Mouse (Mus musculus): ENCODE results near the gene Tgm2. TPM values are rescaled to one million over a fixed set of nuclear protein-coding genes. Genes with fewer than 3 reads are reported as not detected.
A peak's percentile ranks its signal among the peaks of the same experiment; 100 is the strongest.

Tgm2 gene
- polyA plus RNA-seq, 1 experiment from 2014 or later = 63.8 TPM

- peaks cover 6% of the 10 kb centered on the region for H3K9me3 ChIP-seq (replicated peaks)
- DNase-seq = no peak
These were observed 7.6 kb upstream of the Tgm2 start for GRCm38 (mm10) chr2:158153728-158154343.

GRCm38 (mm10) chr2:158152685-158153309 lies 6.6 kb upstream of the Tgm2 start:
- WGBS (ENCODE audit: insufficient replicate concordance) = 20% methylated on average over 6 of the region's 6 CpGs
- Histone ChIP-seq H3K4me3 (replicated peaks) (peak overlapping the region; percentile 17; the same call in 1 of the 2 replicates), H3K4me2 (peak overlapping the region; percentile 88), H3K9me3 (replicated peaks) (peaks cover 6% of the 10 kb centered on the region), H3K4me1 (replicated peaks) (peaks cover 58% of the 10 kb centered on the region), H3K36me3 (no peaks in the 10 kb centered on the region), H3K27me3 (no peaks in the 10 kb centered on the region), H3K27ac (peak overlapping the region; percentile 85), H3K9ac (peak overlapping the region; percentile 74)
- DNase-seq (no peak), ATAC-seq (ENCODE audit: low read depth) (peak; percentile 60)

More at GRCm38 (mm10) chr2:158153728-158154343, 7.6 kb upstream of the Tgm2 start:
- Histone ChIP-seq H3K9ac (peak overlapping the region; percentile 74), H3K27ac (peak overlapping the region; percentile 85), H3K4me2 (peak overlapping the region; percentile 88), H3K4me1 (replicated peaks) (peaks cover 51% of the 10 kb centered on the region), H3K4me3 (replicated peaks) (peak overlapping the region; percentile 64), H3K36me3 (no peaks in the 10 kb centered on the region), H3K27me3 (no peaks in the 10 kb centered on the region)
- ATAC-seq (ENCODE audit: low read depth) = peak; percentile 57
- under 1% methylated on average over 22 of the region's 22 CpGs for WGBS (ENCODE audit: insufficient replicate concordance)

- no peaks in the 10 kb centered on the region for H3K36me3 ChIP-seq
- H3K9me3 ChIP-seq (replicated peaks) = peaks cover 6% of the 10 kb centered on the region
- H3K27ac ChIP-seq = no peak overlapping the region
- DNase-seq (no peak), ATAC-seq (ENCODE audit: low read depth) (no peak)
- H3K27me3 ChIP-seq = no peaks in the 10 kb centered on the region
- WGBS (ENCODE audit: insufficient replicate concordance) = 86% methylated on average over 3 of the region's 3 CpGs
- H3K9ac ChIP-seq = no peak overlapping the region
- no peak overlapping the region for H3K4me3 ChIP-seq (replicated peaks)
- H3K4me2 ChIP-seq = no peak overlapping the region
- H3K4me1 ChIP-seq (replicated peaks) = peaks cover 60% of the 10 kb centered on the region
These were observed 4.8 kb upstream of the Tgm2 start for GRCm38 (mm10) chr2:158151077-158151476.

- no peak for ATAC-seq (ENCODE audit: low read depth)
- no peaks in the 10 kb centered on the region for H3K27me3 ChIP-seq
- no peak for DNase-seq
- H3K4me3 ChIP-seq (replicated peaks) = no peak overlapping the region
- H3K4me1 ChIP-seq (replicated peaks) = peaks cover 66% of the 10 kb centered on the region
- peaks cover 6% of the 10 kb centered on the region for H3K9me3 ChIP-seq (replicated peaks)
- no peak overlapping the region for H3K4me2 ChIP-seq
- H3K27ac ChIP-seq = no peak overlapping the region
- H3K9ac ChIP-seq = peak overlapping the region; percentile 26; the same call in 1 of the 2 replicates
- WGBS (ENCODE audit: insufficient replicate concordance) = 86% methylated on average over 8 of the region's 8 CpGs
- peaks cover 14% of the 10 kb centered on the region for H3K36me3 ChIP-seq
These were observed 735 bp upstream of the Tgm2 start for GRCm38 (mm10) chr2:158146971-158147370.

- ATAC-seq (ENCODE audit: low read depth) (no peak), DNase-seq (no peak)
- Histone ChIP-seq H3K9me3 (replicated peaks) (no peaks in the 10 kb centered on the region), H3K4me1 (replicated peaks) (peaks cover 75% of the 10 kb centered on the region), H3K4me2 (peak overlapping the region; percentile 93), H3K9ac (peak overlapping the region; percentile 92), H3K27ac (peak overlapping the region; percentile 98), H3K4me3 (replicated peaks) (peak overlapping the region; percentile 83), H3K27me3 (no peaks in the 10 kb centered on the region), H3K36me3 (peaks cover 27% of the 10 kb centered on the region)
- 46% methylated on average over 5 of the region's 5 CpGs for WGBS (ENCODE audit: insufficient replicate concordance)
These were observed 639 bp downstream of the Tgm2 start for GRCm38 (mm10) chr2:158145528-158146065.

- 66% methylated on average over 6 of the region's 6 CpGs for WGBS (ENCODE audit: insufficient replicate concordance)
- Histone ChIP-seq H3K36me3 (peaks cover 33% of the 10 kb centered on the region), H3K27me3 (no peaks in the 10 kb centered on the region), H3K4me3 (replicated peaks) (peak overlapping the region; percentile 83), H3K9me3 (replicated peaks) (no peaks in the 10 kb centered on the region), H3K27ac (peak overlapping the region; percentile 98), H3K4me1 (replicated peaks) (peaks cover 80% of the 10 kb centered on the region), H3K9ac (peak overlapping the region; percentile 92), H3K4me2 (peak overlapping the region; percentile 93)
- ATAC-seq (ENCODE audit: low read depth) (no peak), DNase-seq (no peak)
These were observed 1.3 kb downstream of the Tgm2 start for GRCm38 (mm10) chr2:158144750-158145527.

- peak overlapping the region; percentile 83 for H3K4me3 ChIP-seq (replicated peaks)
- peak overlapping the region; percentile 93 for H3K4me2 ChIP-seq
- H3K27me3 ChIP-seq = no peaks in the 10 kb centered on the region
- peak overlapping the region; percentile 92 for H3K9ac ChIP-seq
- peaks cover 40% of the 10 kb centered on the region for H3K36me3 ChIP-seq
- peaks cover 84% of the 10 kb centered on the region for H3K4me1 ChIP-seq (replicated peaks)
- no peak for DNase-seq
- H3K9me3 ChIP-seq (replicated peaks) = no peaks in the 10 kb centered on the region
- H3K27ac ChIP-seq = peak overlapping the region; percentile 98
- ATAC-seq (ENCODE audit: low read depth) = no peak
- 38% methylated on average over 8 of the region's 8 CpGs for WGBS (ENCODE audit: insufficient replicate concordance)
These were observed 2.0 kb downstream of the Tgm2 start for GRCm38 (mm10) chr2:158144263-158144662.

GRCm38 (mm10) chr2:158143816-158144215 lies 2.4 kb downstream of the Tgm2 start:
- Histone ChIP-seq H3K4me1 (replicated peaks) (peaks cover 88% of the 10 kb centered on the region), H3K4me2 (peak overlapping the region; percentile 93), H3K27me3 (no peaks in the 10 kb centered on the region), H3K27ac (peak overlapping the region; percentile 98), H3K4me3 (replicated peaks) (peak overlapping the region; percentile 83), H3K36me3 (peaks cover 45% of the 10 kb centered on the region), H3K9me3 (replicated peaks) (no peaks in the 10 kb centered on the region), H3K9ac (peak overlapping the region; percentile 92)
- ATAC-seq (ENCODE audit: low read depth) = no peak
- no peak for DNase-seq
- WGBS (ENCODE audit: insufficient replicate concordance) = 52% methylated on average over 3 of the region's 3 CpGs

GRCm38 (mm10) chr2:158142981-158143380 lies 3.3 kb downstream of the Tgm2 start:
- 65% methylated on average over 18 of the region's 18 CpGs for WGBS (ENCODE audit: insufficient replicate concordance)
- H3K4me1 ChIP-seq (replicated peaks) = peaks cover 91% of the 10 kb centered on the region
- H3K4me3 ChIP-seq (replicated peaks) = peak overlapping the region; percentile 83
- H3K27ac ChIP-seq = peak overlapping the region; percentile 98
- peak overlapping the region; percentile 92 for H3K9ac ChIP-seq
- peaks cover 53% of the 10 kb centered on the region for H3K36me3 ChIP-seq
- peak overlapping the region; percentile 93 for H3K4me2 ChIP-seq
- no peaks in the 10 kb centered on the region for H3K27me3 ChIP-seq
- ATAC-seq (ENCODE audit: low read depth) (no peak), DNase-seq (no peak)
- no peaks in the 10 kb centered on the region for H3K9me3 ChIP-seq (replicated peaks)

GRCm38 (mm10) chr2:158141690-158142440 lies 4.4 kb downstream of the Tgm2 start:
- DNase-seq = peak; percentile 88
- WGBS (ENCODE audit: insufficient replicate concordance) = 14% methylated on average over 7 of the region's 7 CpGs
- H3K4me2 ChIP-seq = peak overlapping the region; percentile 93
- peak; percentile 88 for ATAC-seq (ENCODE audit: low read depth)
- H3K9ac ChIP-seq = peak overlapping the region; percentile 92
- peaks cover 85% of the 10 kb centered on the region for H3K4me1 ChIP-seq (replicated peaks)
- H3K4me3 ChIP-seq (replicated peaks) = peak overlapping the region; percentile 83
- no peaks in the 10 kb centered on the region for H3K9me3 ChIP-seq (replicated peaks)
- H3K27me3 ChIP-seq = no peaks in the 10 kb centered on the region
- peaks cover 64% of the 10 kb centered on the region for H3K36me3 ChIP-seq
- H3K27ac ChIP-seq = peak overlapping the region; percentile 98
